Comparison of ENCODE assay signal across 8 mouse cellular contexts in genomic region chr6:88874868-88875508, GRCm38 (mm10). TPM values are rescaled to one million over a fixed set of nuclear protein-coding genes. Genes with fewer than 3 reads are reported as not detected.
DNase-seq lines count a peak whose midpoint lies in the region; ATAC-seq and TF ChIP-seq lines count a peak whose summit lies in the region.

Podxl2 (minus strand) TSS chr6:88875044.

- WGBS in hindbrain, embryonic 16.5 days = 6% methylated on average over 39 of the region's 63 CpGs

- no peak for TF ChIP-seq POLR2A in cortical plate, adult 2 months (IDR thresholded peaks at IDR 0.05; ENCODE audit: extremely low read depth, insufficient read depth, low read length)

- no peaks in the 10 kb centered on the region for H3K36me3 ChIP-seq in hindbrain, embryonic 16.5 days (ENCODE audit: control insufficient read depth, insufficient read depth, low read length)
- H3K36me3 ChIP-seq in megakaryocyte, embryonic 14.5 days (replicated peaks; ENCODE audit: low read length) = peaks cover 4% of the 10 kb centered on the region

- peak within 1 kb of the TSS; percentile 90 for H3K9ac ChIP-seq in hindbrain, embryonic 16.5 days (ENCODE audit: low read depth, low read length)

- peak; percentile 60 for DNase-seq in adrenal gland, adult 8-10 months
- DNase-seq in gastrocnemius, postnatal 10 days = peak; percentile 86
- DNase-seq in left cerebral cortex, postnatal 10 days (ENCODE audit: extremely low spot score in 1 of 2, low spot score in 2 of 2) = peak; percentile 76 to 91
- peak; percentile 86 for DNase-seq in right cerebral cortex, postnatal 25 days

- TF ChIP-seq CTCF in cortical plate, adult 2 months (IDR thresholded peaks at IDR 0.05; ENCODE audit: extremely low read depth, insufficient read depth, low read length) = no peak

- H3K4me2 ChIP-seq in hindbrain, embryonic 16.5 days (ENCODE audit: low read length) = peak within 1 kb of the TSS; percentile 90

- no peaks in the 10 kb centered on the region for H3K9me3 ChIP-seq in hindbrain, embryonic 16.5 days (ENCODE audit: control insufficient read depth, low read length)
- H3K9me3 ChIP-seq in megakaryocyte, embryonic 14.5 days = peaks cover 32% of the 10 kb centered on the region

- H3K27me3 ChIP-seq in hindbrain, embryonic 16.5 days (replicated peaks; ENCODE audit: control insufficient read depth, insufficient read depth, low read length) = no peaks in the 10 kb centered on the region
- H3K27me3 ChIP-seq in megakaryocyte, embryonic 14.5 days (replicated peaks) = peaks cover 69% of the 10 kb centered on the region

- intact Hi-C loops in left cerebral cortex, postnatal 10 days (cut with DNase I) = no loop called here

- ATAC-seq in hindbrain, embryonic 16.5 days = peak; percentile 77
- no peak for ATAC-seq in monocyte, adult 5-6 weeks (replicated peaks; ENCODE audit: insufficient number of reproducible peaks, low FRiP score, low TSS enrichment, poor library complexity, severe bottlenecking)

- H3K4me1 ChIP-seq in cortical plate, adult 2 months (ENCODE audit: control insufficient read depth, insufficient read depth, low read length) = peaks cover 3% of the 10 kb centered on the region; the same call in 1 of the 2 replicates
- peaks cover 34% of the 10 kb centered on the region for H3K4me1 ChIP-seq in hindbrain, embryonic 16.5 days (ENCODE audit: control insufficient read depth, insufficient read depth, low read depth, low read length)
- peaks cover 22% of the 10 kb centered on the region for H3K4me1 ChIP-seq in megakaryocyte, embryonic 14.5 days

- H3K4me3 ChIP-seq in cortical plate, adult 2 months (ENCODE audit: insufficient read depth, low read length) = peak within 1 kb of the TSS; percentile 84
- peak within 1 kb of the TSS; percentile 53 for H3K4me3 ChIP-seq in hindbrain, embryonic 16.5 days (ENCODE audit: low read length)
- peak within 1 kb of the TSS; percentile 89 for H3K4me3 ChIP-seq in megakaryocyte, embryonic 14.5 days (replicated peaks)

- H3K27ac ChIP-seq in cortical plate, adult 2 months (ENCODE audit: insufficient read depth, low read length) = no peak within 1 kb of the TSS; the same call in 1 of the 2 replicates
- H3K27ac ChIP-seq in hindbrain, embryonic 16.5 days (ENCODE audit: low read depth, low read length) = peak within 1 kb of the TSS; percentile 97

RNA-seq across cellular contexts. Expression of gene Podxl2, which starts in this region (rescaled TPM):
- total RNA-seq in adrenal gland, adult 8-10 months (2022) = 100 to 1,000 TPM in 2 of 4 experiments, 10 to 100 TPM in 2; 40.6 to 123 (median 83.0) TPM
- polyA plus RNA-seq in cortical plate, adult 2 months (2012; rRNA removed) = 381 and 408 TPM in 2 replicates
- total RNA-seq in gastrocnemius, postnatal 10 days (2021) = 10 to 100 TPM; 69.0 to 70.3 TPM
- 553 and 621 TPM in 2 replicates for polyA plus RNA-seq in hindbrain, embryonic 16.5 days (2015; fragmentation: Nextera tagmentation; extraction: Ambion mirVana)
- 100 to 1,000 TPM; 291 to 304 TPM for total RNA-seq in left cerebral cortex, postnatal 10 days (2021)
- polyA plus RNA-seq in megakaryocyte, embryonic 14.5 days (2012; ENCODE audit: insufficient read depth, low replicate concordance) = 1.2 and 3.2 TPM in 2 replicates
- not detected in 3 replicates for total RNA-seq in monocyte, adult 5-6 weeks (2017)

Comparison
In these comparisons a context has a peak if more than half of its experiments do, and no peak if none do; other contexts are left out.
1. RNA of gene Podxl2 (total RNA-seq): 291 to 304 TPM in left cerebral cortex, postnatal 10 days, 40.6 to 123 TPM in adrenal gland, adult 8-10 months and 69.0 to 70.3 TPM in gastrocnemius, postnatal 10 days; not detected in monocyte, adult 5-6 weeks; every median in the first group is over 10 times any median in the second.
2. RNA of gene Podxl2 (polyA plus RNA-seq): 553 to 621 TPM in hindbrain, embryonic 16.5 days and 381 to 408 TPM in cortical plate, adult 2 months; 1.2 to 3.2 TPM in megakaryocyte, embryonic 14.5 days; every median in the first group is over 10 times any median in the second.
3. Peak in every context shown above with its lines, with median percentiles within 50 percentile points of each other: DNase-seq and H3K4me3 ChIP-seq.